Mouse (Mus musculus): Measurements from ENCODE around the gene Ttll4. TPM values are rescaled to one million over a fixed set of nuclear protein-coding genes. Genes with fewer than 3 reads are reported as not detected.

Gene Ttll4
- total RNA-seq, 2 experiments from 2014 or later: 21.9 to 27.2 TPM

DNA sequence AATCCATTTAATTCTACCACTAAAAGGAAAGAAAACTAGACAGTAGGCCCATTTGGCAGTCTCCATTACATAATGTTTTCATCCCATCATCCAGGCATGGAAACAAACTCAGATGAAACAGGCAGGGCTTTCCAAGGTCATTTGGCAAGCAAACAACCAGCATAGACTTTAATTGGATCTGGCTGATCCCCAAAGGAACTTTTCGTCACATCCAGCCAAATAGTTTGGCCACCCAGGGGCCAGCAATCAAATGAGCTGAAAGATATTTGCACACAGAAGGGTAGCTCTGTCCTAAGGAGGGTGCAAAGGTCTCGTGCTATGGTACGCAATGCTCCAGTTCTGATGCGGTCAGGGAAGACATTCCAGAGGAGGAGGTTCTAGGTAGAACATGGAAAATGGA is 89.1 kb downstream of the Ttll4 start:
- ATAC-seq (replicated peaks; ENCODE audit: poor library complexity): no peak

DNA sequence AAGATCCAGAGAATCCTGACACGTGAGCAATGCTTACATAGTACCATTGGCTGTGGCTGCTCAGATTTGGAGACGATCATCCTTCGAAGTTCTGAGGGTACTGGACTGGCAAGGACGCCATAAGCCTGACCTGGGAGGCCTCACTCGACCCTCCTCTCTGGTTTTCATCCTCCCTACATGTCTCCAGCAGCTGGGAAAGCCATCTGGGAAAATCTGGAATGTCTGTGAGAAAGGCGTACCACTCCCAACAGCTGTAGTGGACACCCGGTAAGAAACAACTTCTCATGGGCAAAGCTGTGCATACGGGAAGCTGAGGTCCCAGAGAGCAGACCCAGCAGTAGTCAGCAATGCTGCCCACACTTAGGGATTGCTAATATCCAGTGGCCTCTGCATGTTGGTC is 90.6 kb downstream of the Ttll4 start:
- no peak for ATAC-seq (replicated peaks; ENCODE audit: poor library complexity)

DNA sequence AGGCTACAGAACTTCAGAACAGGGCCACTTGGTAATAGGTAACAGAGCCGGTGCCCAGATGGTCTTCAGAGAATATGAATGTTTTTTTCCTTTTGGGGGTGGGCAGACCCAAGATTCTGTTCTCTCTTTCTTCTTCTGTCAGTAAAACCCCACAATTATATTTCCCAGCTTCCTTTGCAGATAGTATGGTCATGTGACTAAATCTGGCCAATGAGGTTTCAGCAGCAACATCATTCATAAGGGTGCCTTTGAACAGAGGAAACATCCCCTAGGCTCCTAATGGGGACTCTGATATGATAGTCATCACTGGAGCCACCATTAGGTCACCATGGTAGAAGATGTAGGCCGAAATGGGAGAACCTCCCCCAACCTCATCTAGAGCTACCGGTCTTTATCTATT is 91.3 kb downstream of the Ttll4 start:
- ATAC-seq (replicated peaks; ENCODE audit: poor library complexity): no peak

Other genes with a start within 250 kb of the Ttll4 start
- 58.9 and 65.3 TPM in 2 replicates for gene Cnot9, start 155.7 kb upstream of the Ttll4 start, total RNA-seq (2015)
- gene Cnot9, start 155.7 kb upstream of the Ttll4 start, total RNA-seq (2017): 70.1 and 87.8 TPM in 2 replicates
- gene Plcd4, start 118.9 kb upstream of the Ttll4 start, total RNA-seq (2015): not detected in 2 replicates
- gene Plcd4, start 118.9 kb upstream of the Ttll4 start, total RNA-seq (2017): not detected in 2 replicates
- 27.7 and 29.5 TPM in 2 replicates for gene Usp37, start 117.5 kb upstream of the Ttll4 start, total RNA-seq (2015)
- 30.5 and 42.6 TPM in 2 replicates for gene Usp37, start 117.5 kb upstream of the Ttll4 start, total RNA-seq (2017)
- gene Zfp142, start 73.5 kb upstream of the Ttll4 start, total RNA-seq (2015): 16.6 and 17.9 TPM in 2 replicates
- 7.1 and 8.4 TPM in 2 replicates for gene Zfp142, start 73.5 kb upstream of the Ttll4 start, total RNA-seq (2017)
- 18.4 and 28.7 TPM in 2 replicates for gene Bcs1l, start 73.5 kb upstream of the Ttll4 start, total RNA-seq (2015)
- gene Bcs1l, start 73.5 kb upstream of the Ttll4 start, total RNA-seq (2017): 22.7 and 28.0 TPM in 2 replicates
- gene Rnf25, start 60.3 kb upstream of the Ttll4 start, total RNA-seq (2015): 16.3 and 16.7 TPM in 2 replicates
- gene Rnf25, start 60.3 kb upstream of the Ttll4 start, total RNA-seq (2017): 24.3 and 43.2 TPM in 2 replicates
- 0.32 TPM in 1 of 2 replicates, not detected in the other for gene Stk36, start 60.3 kb upstream of the Ttll4 start, total RNA-seq (2015)
- gene Stk36, start 60.3 kb upstream of the Ttll4 start, total RNA-seq (2017): not detected in 2 replicates
- gene Cyp27a1, start 51.8 kb downstream of the Ttll4 start, total RNA-seq (2015): 2.4 and 10.6 TPM in 2 replicates
- gene Cyp27a1, start 51.8 kb downstream of the Ttll4 start, total RNA-seq (2017): 4.5 and 5.2 TPM in 2 replicates
- not detected in 2 replicates for gene Prkag3, start 87.5 kb downstream of the Ttll4 start, total RNA-seq (2015)
- gene Prkag3, start 87.5 kb downstream of the Ttll4 start, total RNA-seq (2017): not detected in 2 replicates
- gene Wnt6, start 110.1 kb downstream of the Ttll4 start, total RNA-seq (2015): 0.07 and 0.17 TPM in 2 replicates
- gene Wnt6, start 110.1 kb downstream of the Ttll4 start, total RNA-seq (2017): 0.74 TPM in 1 of 2 replicates, not detected in the other
- gene Wnt10a, start 129.8 kb downstream of the Ttll4 start, total RNA-seq (2015): not detected in 2 replicates
- not detected in 2 replicates for gene Wnt10a, start 129.8 kb downstream of the Ttll4 start, total RNA-seq (2017)
- not detected in 2 replicates for gene Cdk5r2, start 193.2 kb downstream of the Ttll4 start, total RNA-seq (2015)
- gene Cdk5r2, start 193.2 kb downstream of the Ttll4 start, total RNA-seq (2017): not detected in 2 replicates
- gene Fev, start 223.7 kb downstream of the Ttll4 start, total RNA-seq (2015): not detected in 2 replicates
- gene Fev, start 223.7 kb downstream of the Ttll4 start, total RNA-seq (2017): not detected in 2 replicates
- gene Cryba2, start 231.4 kb downstream of the Ttll4 start, total RNA-seq (2015): not detected in 2 replicates
- not detected in 2 replicates for gene Cryba2, start 231.4 kb downstream of the Ttll4 start, total RNA-seq (2017)